Mouse (Mus musculus) bone marrow macrophage, adult 2 months (primary cell): ENCODE measurements around the gene Golt1a.

ENCODE experiments used
- CTCF ChIP-seq: IDR thresholded peaks from 2 replicates; pipeline ENCODE4 v1.5.1; 2012; ENCODE audit warnings: low read depth, mild to moderate bottlenecking, low read length, moderate library complexity
- POLR2A ChIP-seq: IDR thresholded peaks from 2 replicates; pipeline ENCODE4 v1.6.1; 2012; ENCODE audit warnings: mild to moderate bottlenecking, low read depth, low read length, borderline replicate concordance

DNA sequence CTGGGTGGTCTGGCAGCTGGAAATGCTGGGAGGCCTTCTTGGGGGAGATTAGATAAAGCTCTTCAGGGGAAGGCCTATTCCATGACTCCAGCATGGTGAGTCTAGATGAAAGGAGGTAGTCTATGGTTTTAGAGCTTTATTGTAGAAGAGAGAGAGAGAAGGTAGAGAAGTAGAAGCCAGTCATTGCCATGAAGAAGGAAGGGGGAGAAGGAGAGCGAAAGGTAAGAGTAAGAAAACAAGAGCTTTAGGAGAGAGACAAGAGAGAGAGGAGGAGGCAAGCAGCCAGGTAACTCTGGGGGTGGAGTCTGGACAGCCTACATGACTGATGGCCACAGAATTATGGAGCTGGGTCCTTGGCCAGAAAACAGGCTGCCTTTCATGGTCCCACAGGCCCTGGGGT is 40.6 kb downstream of the Golt1a start, which contains the start of gene Ren1:
- TF ChIP-seq POLR2A: no peak
- TF ChIP-seq CTCF: no peak
